Mouse (Mus musculus): ENCODE measurements around the gene Nacc1.
A peak's percentile ranks its signal among the peaks of the same experiment; 100 is the strongest.

The Nacc1 gene

GRCm38 (mm10) chr8:84687705-84688100, at the start of gene Nacc1:
Gene Nacc1 (minus strand): TSS chr8:84687862.
- peak; percentile 89 for DNase-seq (ENCODE audit: low read depth)

- no peak for DNase-seq (ENCODE audit: low read depth)
Observed at GRCm38 (mm10) chr8:84736521-84736920, 48.9 kb upstream of the Nacc1 start.

GRCm38 (mm10) chr8:84735597-84735996, 47.9 kb upstream of the Nacc1 start:
- no peak for DNase-seq (ENCODE audit: low read depth)

GRCm38 (mm10) chr8:84734680-84735079, 47.0 kb upstream of the Nacc1 start:
- DNase-seq (ENCODE audit: low read depth) = no peak

- DNase-seq (ENCODE audit: low read depth) = no peak
Observed at GRCm38 (mm10) chr8:84733959-84734358, 46.3 kb upstream of the Nacc1 start.

GRCm38 (mm10) chr8:84732996-84733395, 45.3 kb upstream of the Nacc1 start:
- DNase-seq (ENCODE audit: low read depth) = no peak

GRCm38 (mm10) chr8:84732545-84732944, 44.9 kb upstream of the Nacc1 start:
- DNase-seq (ENCODE audit: low read depth) = no peak

- DNase-seq (ENCODE audit: low read depth) = no peak
Observed at GRCm38 (mm10) chr8:84731371-84732177, 43.9 kb upstream of the Nacc1 start.

GRCm38 (mm10) chr8:84730541-84731370, 43.1 kb upstream of the Nacc1 start:
- DNase-seq (ENCODE audit: low read depth) = no peak

GRCm38 (mm10) chr8:84729921-84730362, 42.3 kb upstream of the Nacc1 start:
- DNase-seq (ENCODE audit: low read depth) = no peak

GRCm38 (mm10) chr8:84728474-84728873, 40.8 kb upstream of the Nacc1 start:
- DNase-seq (ENCODE audit: low read depth) = no peak

- DNase-seq (ENCODE audit: low read depth) = peak; percentile 70
Observed at GRCm38 (mm10) chr8:84725941-84726259, 38.2 kb upstream of the Nacc1 start.

GRCm38 (mm10) chr8:84725246-84725940, 37.7 kb upstream of the Nacc1 start:
- no peak for DNase-seq (ENCODE audit: low read depth)

GRCm38 (mm10) chr8:84724683-84725082, 37.0 kb upstream of the Nacc1 start:
- DNase-seq (ENCODE audit: low read depth) = no peak

GRCm38 (mm10) chr8:84723571-84723900, 35.9 kb upstream of the Nacc1 start:
- peak; percentile 71 for DNase-seq (ENCODE audit: low read depth)

- DNase-seq (ENCODE audit: low read depth) = peak; percentile 86
Observed at GRCm38 (mm10) chr8:84722850-84723570, 35.3 kb upstream of the Nacc1 start, which contains the start of gene G430095P16Rik. Gene G430095P16Rik (plus strand): TSS chr8:84723007.

GRCm38 (mm10) chr8:84722530-84722849, 34.8 kb upstream of the Nacc1 start:
- no peak for DNase-seq (ENCODE audit: low read depth)

- DNase-seq (ENCODE audit: low read depth) = no peak
Observed at GRCm38 (mm10) chr8:84718959-84719690, 31.5 kb upstream of the Nacc1 start.

- DNase-seq (ENCODE audit: low read depth) = no peak
Observed at GRCm38 (mm10) chr8:84718476-84718875, 30.8 kb upstream of the Nacc1 start.

GRCm38 (mm10) chr8:84716790-84717189, 29.1 kb upstream of the Nacc1 start:
- DNase-seq (ENCODE audit: low read depth) = no peak

GRCm38 (mm10) chr8:84715893-84716468, 28.3 kb upstream of the Nacc1 start:
- no peak for DNase-seq (ENCODE audit: low read depth)
